Mouse (Mus musculus) lung, postnatal 14 days (tissue): ENCODE results near the gene Pcyt1b.

Source experiments
- DNase-seq: peaks from one replicate; pipeline ENCODE4 v3.0.0; 2021

Gene Pcyt1b

DNA sequence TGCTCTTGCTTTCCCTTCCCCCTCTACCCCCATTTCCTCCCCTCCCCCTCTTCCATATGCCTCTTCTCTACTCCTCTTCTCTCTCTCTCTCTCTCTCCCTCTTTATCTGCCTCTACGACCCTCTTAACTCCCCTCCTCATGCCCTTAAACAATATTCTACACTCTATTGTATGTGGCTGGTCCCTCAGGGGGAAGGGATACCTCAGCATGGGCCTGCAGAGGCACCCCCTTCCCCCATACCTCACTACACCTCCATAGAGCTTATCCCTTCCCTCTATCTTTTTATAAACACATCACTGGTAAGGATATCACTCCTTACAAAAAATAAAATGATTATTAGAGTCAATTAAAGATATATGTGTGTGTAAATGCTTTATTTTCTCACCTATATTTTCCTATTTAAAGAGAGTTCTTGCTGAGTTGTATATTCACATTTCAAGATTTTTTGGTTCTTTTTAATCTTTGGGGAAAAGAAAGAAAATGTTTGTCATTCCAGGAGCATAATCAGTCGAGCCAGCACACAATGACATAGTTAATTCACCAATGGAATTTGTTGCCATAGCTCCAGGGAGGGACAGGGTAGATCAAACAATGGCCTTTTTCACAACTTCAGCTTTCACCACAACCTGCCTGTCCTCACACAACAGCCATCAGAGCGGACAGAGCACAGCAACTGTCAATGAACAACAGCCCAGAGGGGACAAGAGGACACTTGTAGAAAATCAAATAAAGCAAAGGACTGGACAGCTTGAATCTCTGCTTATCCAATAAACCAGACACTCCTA lies at the start of gene Pcyt1b:
Gene Pcyt1b (plus strand): TSS at position 646 of the 785 bp plus-strand sequence.
- DNase-seq = no peak

DNA sequence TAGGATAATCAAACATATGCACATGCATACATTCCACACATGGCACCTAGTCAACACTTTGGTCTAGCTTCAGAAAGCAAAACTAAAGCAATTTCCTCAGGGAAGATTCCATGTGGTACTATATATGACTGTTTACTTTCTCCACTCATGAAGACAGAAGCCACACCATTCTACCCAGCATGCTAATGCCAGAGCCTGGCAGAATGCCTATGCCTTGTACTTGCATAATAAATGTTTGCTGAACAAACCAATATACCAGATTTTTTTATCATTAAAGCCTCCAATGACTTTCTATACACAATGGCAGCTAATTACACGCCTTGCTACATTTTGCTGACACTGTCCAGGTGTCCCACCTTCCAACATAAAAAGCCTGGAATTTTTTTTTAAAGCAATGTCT lies 24.4 kb upstream of the Pcyt1b start:
- no peak for DNase-seq

DNA sequence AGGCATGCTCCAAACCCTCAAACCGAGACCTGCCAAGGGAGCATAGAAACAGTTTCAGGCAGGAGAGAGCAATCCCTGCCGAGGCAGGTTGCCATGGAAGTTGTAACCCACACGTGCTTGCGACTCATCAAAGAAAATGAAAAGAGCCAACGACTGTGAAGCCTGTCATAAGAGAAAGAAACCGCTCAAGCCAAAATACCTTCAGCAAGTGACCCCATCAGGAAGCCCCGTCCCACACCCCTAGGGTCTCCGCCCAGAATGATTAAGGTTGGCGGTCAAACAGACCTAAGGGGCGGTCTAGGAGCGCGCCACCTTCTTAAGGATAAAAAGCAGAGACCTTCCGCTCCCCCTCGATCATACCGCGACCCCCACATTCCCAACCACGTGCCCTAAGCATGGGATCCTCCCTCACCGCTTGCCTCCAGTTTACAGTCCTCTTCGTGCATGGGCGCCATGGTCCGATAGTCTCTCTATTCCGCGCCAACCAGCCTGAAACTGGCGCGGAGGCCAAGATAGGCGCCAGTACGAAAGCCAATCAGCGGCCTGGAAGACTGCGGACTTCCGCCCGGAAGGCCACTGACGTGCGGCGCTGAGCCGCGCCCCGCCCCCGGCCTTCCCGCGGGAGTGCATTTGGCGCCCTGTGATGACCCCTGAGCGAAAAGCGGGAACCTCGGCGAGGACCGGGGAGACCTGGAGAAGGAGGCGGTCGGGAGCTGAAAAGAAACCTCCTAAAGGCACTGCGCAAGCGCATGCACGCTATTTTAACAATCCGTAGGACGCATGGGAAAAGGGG lies 22.8 kb upstream of the Pcyt1b start, which contains the start of gene Pola1:
Gene Pola1 (minus strand): TSS at position 499 of the 793 bp plus-strand sequence.
- DNase-seq = peak; percentile 78

DNA sequence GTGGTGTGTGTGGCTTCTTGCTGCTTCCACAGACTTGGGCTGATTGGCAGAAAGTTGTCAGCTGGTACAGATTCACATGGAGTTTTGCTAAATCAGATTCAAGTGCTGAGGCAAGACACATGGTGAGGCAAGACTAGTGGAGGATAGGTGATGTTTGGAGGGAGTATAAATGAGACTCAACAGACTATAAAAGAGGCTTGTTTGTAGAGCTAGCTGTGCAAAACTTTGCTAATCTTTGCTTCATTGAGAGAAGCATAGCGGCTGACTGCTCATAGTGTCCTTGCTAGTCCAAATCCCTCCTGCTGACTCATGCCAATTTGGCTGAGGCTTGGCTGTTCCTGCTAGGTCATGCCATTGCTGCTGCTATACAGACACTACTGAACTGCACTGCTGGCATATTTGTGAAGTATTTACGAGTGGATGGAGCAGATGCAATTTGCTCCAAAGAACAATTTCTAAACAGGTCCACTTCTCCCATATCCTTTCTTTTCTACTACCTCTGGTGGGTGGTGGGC lies 19.7 kb upstream of the Pcyt1b start:
- DNase-seq = no peak

DNA sequence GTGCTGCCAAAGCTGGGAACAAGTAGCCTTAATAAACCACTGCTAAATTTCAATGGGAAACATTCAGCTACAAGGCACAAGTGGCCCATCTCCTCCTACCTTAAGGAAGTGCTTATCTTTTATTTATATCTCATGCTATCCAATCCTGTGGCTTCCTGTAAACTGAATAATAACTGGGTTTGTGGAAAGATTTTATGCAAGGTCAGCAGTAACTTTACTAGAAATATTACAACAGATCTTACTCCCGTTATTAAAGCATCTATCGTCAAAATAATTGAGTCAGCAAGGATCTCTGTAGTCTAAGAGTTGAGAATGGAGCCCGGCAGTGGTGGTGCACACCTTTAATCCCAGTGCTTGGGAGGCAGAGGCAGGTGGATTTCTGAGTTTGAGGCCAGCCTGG lies 11.1 kb upstream of the Pcyt1b start:
- DNase-seq = no peak

DNA sequence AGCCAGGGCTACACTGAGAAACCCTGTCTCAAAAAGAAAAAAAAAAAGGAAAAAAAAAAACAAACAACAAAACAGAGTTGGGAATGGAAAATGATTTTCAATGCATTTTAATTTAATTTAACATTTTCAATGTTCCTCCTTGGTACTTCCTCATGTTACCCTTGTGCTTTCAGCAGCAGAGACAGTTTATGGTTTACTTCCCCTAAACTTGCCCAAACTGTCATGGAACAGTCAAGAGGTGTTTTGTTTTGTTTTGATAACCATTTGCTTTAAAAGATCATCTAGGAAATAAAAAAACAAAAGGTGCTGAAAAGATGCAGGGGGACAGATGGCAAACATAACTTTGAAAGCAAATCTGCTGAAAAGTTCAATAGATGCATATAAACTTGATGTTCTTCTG lies 10.6 kb upstream of the Pcyt1b start:
- DNase-seq = no peak

DNA sequence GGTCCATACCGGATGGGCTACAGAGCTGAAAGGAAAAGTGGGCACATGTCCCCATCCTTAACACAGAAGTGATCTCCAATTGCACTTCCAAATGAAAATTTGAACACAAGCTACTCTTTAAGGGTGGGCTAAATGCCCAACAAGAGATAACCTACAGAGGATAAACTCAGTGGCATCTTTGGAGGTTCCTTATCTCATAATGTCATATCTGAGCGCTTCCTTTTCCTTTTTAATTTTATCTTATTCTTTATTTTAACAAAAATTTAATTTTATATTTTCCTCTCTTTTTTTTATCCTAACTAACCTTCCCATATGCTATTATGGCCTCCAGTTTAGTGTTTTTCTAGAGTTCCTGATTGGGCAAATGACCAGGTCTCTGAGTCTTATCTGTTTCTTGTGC lies 3.9 kb upstream of the Pcyt1b start:
- DNase-seq = no peak

DNA sequence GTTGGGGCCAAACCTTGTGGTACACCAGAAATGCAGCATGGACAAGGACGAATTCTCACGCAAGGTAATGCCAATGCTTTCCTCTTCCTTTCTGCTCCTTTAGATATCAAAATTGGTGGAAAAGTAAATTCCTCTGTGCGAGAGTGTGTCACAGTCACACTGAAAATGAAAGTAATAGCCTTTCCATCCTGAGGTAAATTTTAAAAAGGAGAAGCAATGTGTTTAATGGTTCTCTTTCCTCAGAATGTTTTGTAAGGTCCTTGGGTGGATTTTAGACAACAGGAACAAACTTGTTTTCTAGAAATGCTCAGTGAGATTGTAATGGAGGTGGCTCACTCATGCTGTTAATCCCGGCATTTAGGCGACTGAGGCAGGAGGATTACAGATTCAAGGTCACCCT lies 490 bp downstream of the Pcyt1b start:
- no peak for DNase-seq

DNA sequence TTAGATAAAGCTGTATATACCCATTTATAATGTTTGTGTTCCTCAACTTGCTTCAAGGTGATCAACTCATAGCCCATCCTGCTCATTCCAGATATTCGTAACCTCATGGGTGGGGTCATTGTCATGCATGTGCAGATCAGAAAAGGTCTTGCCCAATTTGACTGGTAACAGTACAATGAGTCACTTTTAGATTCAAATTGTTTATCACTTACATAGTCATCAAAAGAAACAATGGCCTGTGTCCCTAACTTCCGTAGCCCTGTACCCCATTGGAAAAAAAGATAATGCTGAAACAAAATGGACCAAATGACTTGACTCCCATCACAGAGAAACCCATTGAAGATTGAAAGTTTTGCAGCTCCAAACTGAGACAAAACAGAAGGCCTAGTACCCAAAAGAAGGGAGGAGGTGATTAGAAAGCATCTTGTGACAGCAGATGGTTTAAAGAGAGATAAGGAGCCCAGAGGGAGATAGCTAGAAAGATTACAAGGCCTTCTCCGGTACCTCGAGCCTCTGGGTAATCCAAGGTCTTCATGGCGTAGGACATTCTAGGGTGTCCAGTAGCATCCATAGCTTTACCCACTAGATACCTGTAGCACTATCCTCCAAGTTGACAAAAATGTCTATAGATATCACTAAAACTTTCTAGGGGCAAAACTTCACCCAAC lies 9.4 kb downstream of the Pcyt1b start:
- no peak for DNase-seq

DNA sequence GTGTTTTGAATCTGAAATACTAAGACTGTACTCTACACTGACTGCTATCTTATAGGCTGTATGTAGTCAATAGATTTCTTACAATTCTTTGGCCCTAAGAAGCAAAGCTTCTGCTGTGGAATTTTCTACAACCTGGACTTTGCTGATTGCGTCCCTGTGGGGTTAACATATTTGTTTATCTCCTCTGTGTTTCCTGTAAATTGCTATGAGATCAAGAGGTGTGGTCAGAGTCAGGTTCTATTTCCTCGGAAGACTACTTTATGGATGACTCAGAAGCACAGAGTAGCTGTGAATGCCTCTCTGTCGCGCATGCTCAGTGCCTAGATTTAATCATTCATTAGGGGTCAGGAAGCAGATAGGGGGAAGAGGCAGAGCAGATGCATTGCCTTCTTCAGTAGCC lies 10.1 kb downstream of the Pcyt1b start:
- no peak for DNase-seq

DNA sequence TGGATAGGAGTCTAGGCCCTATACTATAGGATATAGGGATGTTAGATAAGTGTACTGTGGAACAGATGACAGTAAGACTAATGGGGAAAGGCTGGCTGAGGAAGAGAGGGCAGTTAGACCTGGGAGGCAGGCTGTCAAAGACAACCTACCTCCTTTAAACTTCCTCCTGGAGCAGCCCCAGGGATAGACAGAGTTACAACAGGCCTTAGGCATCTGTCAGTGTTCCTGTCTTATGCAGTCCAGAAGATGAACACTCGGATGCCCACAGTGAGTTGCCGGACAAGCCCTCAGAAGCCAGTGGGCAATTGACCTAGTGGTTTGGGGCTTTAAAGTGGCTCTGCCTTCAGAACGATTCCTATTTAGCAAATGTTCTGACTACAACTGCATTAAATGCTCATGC lies 19.8 kb downstream of the Pcyt1b start:
- DNase-seq = no peak

DNA sequence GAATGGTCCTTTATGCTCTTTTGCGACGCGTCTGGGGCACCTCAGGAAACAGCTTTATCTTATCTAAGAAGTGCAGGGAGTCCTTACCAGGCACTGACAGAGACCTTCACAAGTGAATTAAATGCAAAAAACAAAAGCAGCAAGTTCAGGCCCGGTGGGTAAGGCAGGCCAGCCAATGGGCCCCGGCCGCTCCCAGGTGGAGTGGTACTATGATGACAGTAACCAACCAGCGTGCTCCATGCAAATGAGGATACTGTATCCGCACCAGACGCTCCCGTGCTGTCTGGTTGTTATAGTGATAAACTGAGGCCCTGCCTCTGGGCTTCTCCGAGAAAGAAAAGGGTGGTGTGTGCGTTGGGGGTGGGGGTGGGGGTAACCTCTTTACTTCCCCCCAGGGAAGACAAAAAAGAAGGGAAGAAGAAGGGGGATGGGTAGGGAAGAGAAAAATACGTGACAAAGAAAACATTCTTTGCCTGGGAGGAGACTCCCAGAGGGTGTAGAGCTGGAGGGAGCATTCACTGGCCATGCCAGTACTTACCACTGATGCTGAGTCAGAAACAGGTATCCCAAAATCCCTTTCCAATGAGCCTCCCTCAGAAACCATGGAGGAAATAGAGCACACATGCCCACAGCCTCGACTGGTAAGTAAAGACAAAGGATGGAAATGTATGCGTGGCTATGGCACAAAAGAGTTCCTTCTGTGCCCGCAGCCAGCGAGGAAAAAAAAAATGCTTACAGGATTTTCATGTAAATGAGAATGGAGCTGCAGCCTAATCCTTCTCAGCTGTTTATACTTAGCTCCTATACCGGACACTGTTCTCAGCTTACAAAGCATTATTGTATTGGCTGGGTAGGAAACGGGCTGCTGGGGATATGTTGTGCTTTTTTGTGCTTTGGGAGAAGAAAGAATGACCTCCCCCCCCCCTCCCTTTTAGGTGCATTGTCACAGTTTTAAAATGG lies 20.5 kb downstream of the Pcyt1b start:
- peak; percentile 16 for DNase-seq

DNA sequence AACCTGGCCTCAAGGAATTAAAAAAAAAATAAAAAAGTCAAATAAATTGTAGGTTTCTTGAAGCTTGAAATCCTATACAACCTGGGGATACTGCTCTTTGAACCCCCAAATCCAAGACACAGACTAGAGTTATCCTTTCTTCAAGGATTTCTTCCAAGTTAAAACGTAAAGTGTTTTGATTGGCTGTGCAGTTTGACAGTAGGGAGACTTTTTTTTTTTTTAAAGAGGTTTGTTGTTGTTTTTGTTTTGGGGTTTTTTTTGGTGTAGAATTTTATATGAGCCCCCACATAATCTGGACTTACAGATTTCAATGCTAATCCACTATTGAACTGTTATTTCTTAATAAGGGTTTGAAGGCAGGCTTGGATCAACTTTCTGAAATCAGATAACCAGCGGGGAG lies 21.6 kb downstream of the Pcyt1b start:
- no peak for DNase-seq

DNA sequence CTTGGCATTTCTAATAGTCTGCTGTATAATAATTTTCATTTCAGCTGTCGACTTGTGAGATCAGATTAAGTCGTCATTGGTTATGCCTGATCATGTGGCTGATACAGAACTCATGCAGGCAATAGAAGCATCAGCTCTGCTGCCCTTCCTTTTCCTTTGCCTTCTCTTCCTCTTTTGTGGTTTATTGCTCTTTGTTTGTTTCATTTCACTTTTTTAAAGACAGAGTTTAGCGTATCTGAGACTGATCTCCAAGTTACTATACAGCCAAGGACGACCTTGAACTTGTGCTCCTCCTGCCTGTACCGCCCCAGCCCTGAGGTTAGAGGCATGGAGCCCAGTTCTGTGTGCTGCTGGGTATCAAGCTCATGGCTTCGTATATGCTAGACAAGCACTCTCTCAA lies 34.6 kb downstream of the Pcyt1b start:
- no peak for DNase-seq

DNA sequence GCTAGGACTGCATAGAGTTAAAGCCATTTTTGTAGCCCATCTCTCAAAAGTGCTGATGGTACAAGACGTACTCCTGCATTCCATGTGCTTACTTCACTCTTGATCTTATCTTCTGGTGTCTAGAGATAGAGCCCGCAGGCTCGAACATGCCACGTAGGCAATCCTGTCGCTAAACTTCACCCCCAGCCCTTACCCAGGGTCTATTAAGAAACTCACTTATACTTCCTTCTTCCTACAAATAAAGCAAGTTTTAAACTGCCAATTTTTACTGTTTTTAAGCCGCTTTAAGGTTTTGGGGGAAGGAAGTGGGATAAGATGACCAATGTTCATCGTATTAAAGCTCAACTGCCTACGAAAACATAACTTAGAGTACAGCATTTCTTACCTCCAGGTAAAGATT lies 36.0 kb downstream of the Pcyt1b start:
- no peak for DNase-seq

DNA sequence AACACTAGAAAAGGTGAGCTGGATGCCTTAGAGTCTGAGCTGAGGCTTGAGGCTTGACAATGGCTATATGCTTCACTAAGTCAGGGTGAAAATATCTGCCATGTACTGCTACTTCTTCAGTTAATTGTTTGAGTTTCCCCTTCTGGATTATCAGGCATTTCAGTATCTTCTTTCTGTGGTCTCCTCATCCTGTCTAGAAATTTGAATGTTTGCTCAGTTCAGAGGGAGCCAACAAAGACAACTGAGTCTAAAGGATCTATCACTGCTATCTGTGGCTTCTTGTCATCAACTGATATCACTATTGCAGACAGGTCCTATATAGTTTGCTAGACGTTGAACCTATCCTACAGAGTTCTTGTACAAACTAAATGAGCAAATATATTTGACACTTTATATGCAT lies 42.9 kb downstream of the Pcyt1b start:
- DNase-seq = no peak

DNA sequence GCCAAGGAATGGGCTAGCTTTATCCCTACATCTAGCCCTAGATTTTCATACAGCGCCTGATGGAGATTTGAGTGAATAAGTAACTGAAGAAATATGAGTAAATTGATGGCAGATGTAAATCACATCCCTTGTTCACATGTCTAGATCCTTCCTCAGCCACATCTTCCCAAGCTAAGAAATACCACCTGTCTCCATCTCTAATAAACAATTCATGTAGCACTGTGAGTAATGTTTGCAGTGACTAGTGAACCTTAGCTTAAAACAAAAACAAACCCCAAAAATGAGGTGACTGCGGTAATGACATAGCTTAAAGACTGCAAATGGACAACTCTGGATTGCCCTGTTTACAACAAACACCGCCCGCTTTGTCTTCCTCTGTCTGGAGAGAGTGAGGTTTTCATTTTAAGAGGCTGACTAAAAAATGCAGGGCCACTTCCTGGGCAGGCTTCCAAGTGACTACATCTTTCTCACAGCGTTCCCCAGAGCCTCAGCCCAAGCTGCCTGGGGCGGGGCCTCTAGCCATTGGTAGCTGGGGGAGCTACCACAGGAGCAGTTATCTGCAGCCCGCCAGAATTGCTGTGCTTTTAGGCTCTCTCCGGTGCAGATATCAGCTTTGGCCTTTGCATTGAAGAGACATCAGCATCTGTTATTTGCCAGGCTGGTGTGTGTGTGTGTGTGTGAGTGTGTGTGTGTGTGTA lies 46.0 kb downstream of the Pcyt1b start:
- peak; percentile 37 for DNase-seq

DNA sequence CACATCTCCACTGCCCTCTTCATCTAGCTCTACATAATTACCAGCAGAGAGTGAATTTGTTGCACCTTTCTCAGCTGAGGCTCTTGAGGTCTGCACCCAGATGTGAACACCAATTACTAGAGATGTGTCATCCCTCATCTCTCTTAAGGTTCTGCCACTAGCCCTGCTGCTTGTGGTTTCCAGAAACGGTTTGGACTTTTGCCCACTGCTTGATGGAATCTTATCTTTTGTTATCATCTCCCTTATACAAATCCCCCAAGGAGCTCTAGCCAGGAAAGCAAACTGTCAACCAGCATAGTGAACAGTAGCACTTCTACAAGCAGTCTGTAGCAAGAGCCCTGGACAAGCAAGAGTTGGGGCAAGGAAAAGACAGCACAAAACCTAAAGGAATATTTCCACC lies 57.9 kb downstream of the Pcyt1b start:
- DNase-seq = no peak

DNA sequence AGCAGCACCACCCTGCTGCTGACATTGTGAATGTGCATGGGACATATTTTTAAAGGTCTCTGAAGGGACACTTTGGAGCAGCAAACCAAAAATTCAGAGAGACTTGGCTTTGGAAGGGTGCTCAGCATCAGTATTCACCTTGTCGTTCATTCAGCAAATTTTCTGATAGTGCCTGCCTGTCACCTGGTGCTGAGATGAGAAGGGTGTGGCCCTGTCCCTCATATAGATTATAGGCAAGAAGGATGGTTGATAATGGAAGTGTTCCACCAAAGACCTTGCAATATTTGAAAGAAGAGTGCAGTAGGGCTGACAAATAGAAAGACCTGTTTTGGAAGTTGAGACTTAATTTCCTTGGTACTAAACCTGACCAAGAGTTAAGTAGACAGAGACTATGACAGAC lies 74.9 kb downstream of the Pcyt1b start:
- DNase-seq = no peak

DNA sequence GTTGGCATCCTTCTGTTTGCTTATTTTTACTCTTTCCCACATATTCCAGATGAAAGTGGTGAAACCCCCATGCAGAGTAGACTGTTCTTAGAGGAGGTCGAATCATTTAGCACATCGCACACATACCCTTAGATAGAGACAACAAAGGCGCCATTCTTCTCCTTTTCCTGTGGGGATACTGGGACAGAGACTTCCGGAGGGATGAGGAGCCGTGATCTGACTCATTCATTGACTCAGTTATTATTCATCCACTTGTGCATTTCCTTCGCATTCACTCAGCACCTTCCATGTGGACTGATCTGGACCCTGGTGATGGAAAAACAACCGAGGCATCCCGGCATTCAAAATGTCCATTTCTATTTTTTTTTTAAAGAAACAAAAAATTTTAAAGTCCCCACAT lies 76.2 kb downstream of the Pcyt1b start:
- no peak for DNase-seq

DNA sequence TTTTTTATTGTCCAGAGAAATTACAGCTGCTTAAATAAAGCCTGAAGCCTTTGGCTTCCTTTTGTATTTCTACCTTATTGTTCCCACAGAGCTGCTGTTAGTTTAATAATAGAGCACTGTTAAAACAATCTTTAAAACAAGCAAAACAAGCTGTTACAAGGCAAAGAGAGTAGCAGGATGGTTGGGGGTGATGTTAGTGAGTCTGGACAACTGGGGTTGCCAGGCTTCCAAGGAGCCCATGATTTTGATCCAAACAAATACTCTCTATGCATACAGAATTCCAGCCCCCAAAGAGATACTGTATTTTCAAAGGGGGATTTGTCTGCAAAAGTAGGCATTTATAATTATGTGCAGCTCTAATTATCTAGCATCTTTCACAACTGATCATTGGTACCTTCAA lies 77.7 kb downstream of the Pcyt1b start:
- DNase-seq = no peak
